Mouse (Mus musculus) liver, postnatal 0 days (tissue): ENCODE measurements around the gene Nxnl1. TPM values are rescaled to one million over a fixed set of nuclear protein-coding genes. Genes with fewer than 3 reads are reported as not detected.

Experiments used
- ATAC-seq: fragments of 200-750 bp; cut with Nextera tagmentation; 2 replicates; pipeline ENCODE4 v1.8.0; 2017; ENCODE audit warnings: mild to moderate bottlenecking, moderate library complexity
- DNase-seq: peaks from one replicate; pipeline ENCODE4 v3.0.0-alpha.2; 2016
- H3K27ac ChIP-seq: fragments of 300-500 bp; sonication (generic); 2 replicates; pipeline ENCODE4 v1.5.1; 2014; ENCODE audit warnings: antibody characterized with exemption, moderate library complexity, mild to moderate bottlenecking, low read depth
- H3K27me3 ChIP-seq: fragments of 300-500 bp; sonication (generic); 2 replicates; pipeline ENCODE4 v1.6.1; 2014; ENCODE audit warnings: low read length, control low read depth, mixed read lengths; ENCODE audit not compliant: insufficient read depth
- H3K36me3 ChIP-seq: fragments of 300-500 bp; sonication (generic); replicated peaks from 2 replicates; pipeline ENCODE4 v1.6.1; 2014; ENCODE audit warnings: mild to moderate bottlenecking, control low read depth, low read length, moderate library complexity, mixed read lengths; ENCODE audit not compliant: insufficient read depth
- H3K4me1 ChIP-seq: fragments of 300-500 bp; sonication (generic); 2 replicates; pipeline ENCODE4 v1.6.1; 2014; ENCODE audit warnings: antibody characterized with exemption, mild to moderate bottlenecking, control low read depth; ENCODE audit not compliant: insufficient read depth
- H3K4me2 ChIP-seq: fragments of 300-500 bp; sonication (generic); 2 replicates; pipeline ENCODE4 v1.6.1; 2014; ENCODE audit warnings: low read depth, mild to moderate bottlenecking, low read length, moderate library complexity, mixed read lengths
- H3K4me3 ChIP-seq: fragments of 300-500 bp; sonication (generic); 2 replicates; pipeline ENCODE4 v1.5.1; 2014; ENCODE audit warnings: low read depth, low read length
- H3K9ac ChIP-seq: fragments of 300-500 bp; sonication (generic); replicated peaks from 2 replicates; pipeline ENCODE4 v1.6.1; 2014; ENCODE audit warnings: mild to moderate bottlenecking, moderate library complexity
- H3K9me3 ChIP-seq: fragments of 300-500 bp; sonication (generic); 2 replicates; pipeline ENCODE4 v1.6.1; 2016; ENCODE audit warnings: mild to moderate bottlenecking, control low read depth, low read length, mixed read lengths
- CTCF ChIP-seq: sonication (generic); IDR thresholded peaks from 2 replicates; pipeline ENCODE4 v1.5.1; 2016; ENCODE audit warnings: antibody characterized with exemption, low read depth
- EP300 ChIP-seq: IDR thresholded peaks from 2 replicates; pipeline ENCODE4 v1.6.1; 2016; ENCODE audit warnings: antibody characterized with exemption, low read depth, mild to moderate bottlenecking
- WGBS: fragments of 180-500 bp; shearing (Covaris S2); extraction: QIAGEN DNeasy Blood & Tissue Kit; methylation state at CpG from one replicate; pipeline ENCODE4 v1.1.7; 2014; ENCODE audit not compliant: insufficient replicate concordance; 5-methylcytosine and 5-hydroxymethylcytosine counted together
- polyA plus RNA-seq: library from polyadenylated mRNA; unstranded; fragments of >200 nt; fragmentation: Nextera tagmentation; extraction: Ambion mirVana; gene quantifications from 2 replicates; pipeline ENCODE4 v1.2.1, GENCODE M21; 2015

Nxnl1 gene
- polyA plus RNA-seq, 1 experiment from 2014 or later, result 0.08 TPM

DNA sequence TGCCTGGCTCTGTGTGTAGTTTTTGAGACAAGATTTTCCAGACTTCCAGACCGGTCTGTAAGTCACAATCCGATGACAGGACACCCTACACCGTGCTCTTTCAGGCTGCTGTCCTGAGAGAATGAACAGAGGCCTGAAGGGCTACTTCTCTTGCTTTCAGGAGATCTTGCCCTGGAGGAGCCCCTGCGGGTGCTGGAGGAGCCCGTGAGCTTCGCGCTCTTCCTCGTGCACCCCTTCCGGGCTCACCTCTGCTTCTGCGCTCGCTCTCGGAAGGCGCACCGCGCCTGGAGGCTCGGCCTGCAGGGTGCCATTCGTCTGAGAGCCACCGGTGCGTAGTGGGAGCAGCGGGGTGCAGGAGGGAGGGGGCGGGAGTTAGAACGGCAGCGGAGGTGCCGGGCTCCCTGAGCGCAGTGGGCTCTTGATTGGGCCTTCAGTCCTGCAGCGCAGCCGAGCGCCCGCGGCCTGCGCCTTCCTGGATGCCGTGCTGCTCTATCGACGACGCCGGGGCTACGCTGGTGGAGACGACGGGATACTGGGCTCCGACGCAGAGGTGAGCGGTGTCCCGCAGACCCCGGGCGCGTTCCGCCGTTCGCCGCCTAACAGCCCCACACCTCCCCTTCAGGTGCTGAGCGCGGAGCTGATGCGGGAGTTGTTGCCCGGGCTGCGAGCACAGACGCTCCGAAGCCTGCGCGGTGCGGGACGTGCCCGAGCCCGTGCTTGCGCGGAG is 35.7 kb upstream of the Nxnl1 start:
- Histone ChIP-seq H3K27me3 (peaks cover 20% of the 10 kb centered on the region), H3K27ac (no peak overlapping the region), H3K4me3 (peak overlapping the region; percentile 20), H3K4me1 (peaks cover 14% of the 10 kb centered on the region), H3K9ac (no peak overlapping the region), H3K4me2 (peak overlapping the region; percentile 52), H3K36me3 (peaks cover 5% of the 10 kb centered on the region; the same call in 1 of the 2 replicates), H3K9me3 (no peaks in the 10 kb centered on the region)
- TF ChIP-seq EP300, result no peak
- TF ChIP-seq CTCF, result no peak
- no peak for DNase-seq
- no peak for ATAC-seq
- WGBS, result 7% methylated on average over 62 of the region's 65 CpGs

DNA sequence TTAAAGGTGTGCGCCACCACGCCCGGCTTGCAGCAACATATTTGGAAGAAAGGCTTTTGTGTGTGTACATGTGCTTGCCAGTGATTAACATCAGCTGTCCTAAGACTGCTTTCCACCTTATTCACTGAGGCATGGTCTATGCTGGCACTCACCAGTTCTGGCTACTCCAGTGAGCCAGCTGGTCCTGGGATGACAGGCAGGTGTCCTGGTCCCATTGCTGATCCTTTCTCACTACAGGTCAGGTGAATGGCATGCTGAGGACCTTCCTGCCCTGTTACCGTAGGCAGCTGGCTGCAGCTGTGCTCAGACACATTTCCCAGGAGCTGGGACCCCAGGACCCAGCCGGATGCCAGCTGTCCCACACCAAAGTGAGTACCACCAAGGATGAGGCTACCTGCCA is 32.4 kb upstream of the Nxnl1 start:
- Histone ChIP-seq H3K27me3 (peaks cover 20% of the 10 kb centered on the region), H3K27ac (no peak overlapping the region), H3K4me2 (no peak overlapping the region), H3K4me3 (no peak overlapping the region), H3K9ac (no peak overlapping the region), H3K36me3 (peaks cover 11% of the 10 kb centered on the region; the same call in 1 of the 2 replicates), H3K9me3 (no peaks in the 10 kb centered on the region), H3K4me1 (peaks cover 28% of the 10 kb centered on the region)
- DNase-seq (no peak), ATAC-seq (no peak)
- 86% methylated on average over 5 of the region's 5 CpGs for WGBS
- TF ChIP-seq EP300 (no peak), CTCF (no peak)

DNA sequence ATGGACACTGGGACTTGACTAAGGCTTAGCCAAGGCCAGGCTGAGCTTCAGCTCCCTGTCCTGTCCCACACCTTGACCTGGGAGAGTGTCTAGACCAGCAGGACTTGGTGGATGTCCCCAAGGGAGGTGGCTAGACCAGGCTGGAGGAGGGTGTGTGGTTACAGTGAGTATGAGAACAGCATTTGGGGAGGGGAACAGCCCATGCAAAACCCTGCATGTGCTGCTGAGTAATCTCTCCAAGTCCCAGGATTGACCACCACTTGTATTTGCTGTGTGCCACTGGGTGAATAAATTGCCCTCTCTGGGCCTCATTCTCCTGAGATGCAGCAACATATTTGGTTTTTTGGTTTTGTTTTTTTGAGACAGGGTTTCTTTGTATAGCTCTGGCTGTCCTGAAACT is 32.0 kb upstream of the Nxnl1 start:
- ATAC-seq (no peak), DNase-seq (no peak)
- TF ChIP-seq CTCF (no peak), EP300 (no peak)
- peaks cover 20% of the 10 kb centered on the region for H3K27me3 ChIP-seq
- H3K4me2 ChIP-seq, result 0 out of 2 replicates have a peak overlapping the region, but pooled peaks have one; percentile 10
- peaks cover 11% of the 10 kb centered on the region; the same call in 1 of the 2 replicates for H3K36me3 ChIP-seq
- H3K4me3 ChIP-seq, result peak overlapping the region; percentile 15; the same call in 1 of the 2 replicates
- peaks cover 32% of the 10 kb centered on the region for H3K4me1 ChIP-seq
- no peak overlapping the region for H3K27ac ChIP-seq
- H3K9ac ChIP-seq, result no peak overlapping the region
- no peaks in the 10 kb centered on the region for H3K9me3 ChIP-seq

DNA sequence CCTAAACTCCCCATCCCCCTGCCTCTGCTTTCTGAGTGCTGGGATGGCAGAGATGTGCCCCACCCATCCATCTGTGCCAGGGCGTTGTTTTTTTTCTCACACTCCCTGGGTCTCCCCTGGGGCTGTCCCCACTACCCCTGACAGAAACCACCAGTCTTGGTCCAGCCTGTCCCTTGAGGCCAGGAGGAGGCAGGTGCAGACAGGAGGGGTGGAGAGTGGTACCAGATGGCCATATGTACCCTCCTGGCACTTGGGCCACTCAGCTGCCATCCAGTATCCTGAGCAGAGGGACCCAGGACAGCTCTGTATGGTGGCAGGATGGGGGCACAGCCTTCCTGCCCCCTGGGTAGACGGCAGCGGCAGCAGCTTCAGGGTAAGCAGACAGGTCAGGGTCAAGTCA is 31.1 kb upstream of the Nxnl1 start, which contains the start of gene Fam129c:
TSS of gene Fam129c (plus strand) at position 198 of the 400 bp plus-strand sequence.
- WGBS, result 73% methylated on average over 3 of the region's 3 CpGs
- DNase-seq, result peak; percentile 56

DNA sequence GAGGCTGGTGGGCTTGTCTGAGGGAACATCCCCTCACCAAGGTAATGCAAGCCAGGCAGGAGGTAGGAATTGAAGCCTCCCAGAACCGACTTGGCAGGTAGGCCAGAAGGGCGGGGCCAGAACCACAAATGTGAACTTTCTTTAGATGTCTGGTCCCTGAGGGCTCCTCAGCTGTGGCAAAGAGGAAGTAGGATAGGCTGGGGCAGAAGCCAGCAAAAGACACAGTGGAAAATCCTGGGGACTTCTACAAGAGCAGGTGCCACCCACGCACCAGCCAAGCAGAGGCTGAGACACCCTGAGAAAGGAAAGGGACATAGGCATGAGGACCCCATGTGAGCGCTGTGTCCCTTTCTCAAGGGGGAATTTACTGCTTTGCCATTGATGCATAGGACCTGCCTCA is 30.4 kb upstream of the Nxnl1 start:
- H3K27ac ChIP-seq, result no peak overlapping the region
- H3K9me3 ChIP-seq, result no peaks in the 10 kb centered on the region
- no peak overlapping the region for H3K9ac ChIP-seq
- no peak overlapping the region for H3K4me2 ChIP-seq
- no peak for TF ChIP-seq EP300
- TF ChIP-seq CTCF, result no peak
- H3K36me3 ChIP-seq, result peaks cover 11% of the 10 kb centered on the region; the same call in 1 of the 2 replicates
- no peak for ATAC-seq
- 57% methylated on average over 4 of the region's 4 CpGs for WGBS
- no peak overlapping the region for H3K4me3 ChIP-seq
- DNase-seq, result peak; percentile 47
- peaks cover 4% of the 10 kb centered on the region for H3K27me3 ChIP-seq
- peaks cover 27% of the 10 kb centered on the region for H3K4me1 ChIP-seq

More for the DNA sequence above, 31.1 kb upstream of the Nxnl1 start, which contains the start of gene Fam129c:
- H3K4me1 ChIP-seq, result peaks cover 33% of the 10 kb centered on the region
- H3K9me3 ChIP-seq, result no peaks in the 10 kb centered on the region
- peak within 1 kb of the TSS; percentile 15; the same call in 1 of the 2 replicates for H3K4me3 ChIP-seq
- TF ChIP-seq CTCF (no peak), EP300 (peak; percentile 26; the same call in 1 of the 2 replicates)
- H3K9ac ChIP-seq, result no peak within 1 kb of the TSS
- peaks cover 11% of the 10 kb centered on the region; the same call in 1 of the 2 replicates for H3K36me3 ChIP-seq
- peak within 1 kb of the TSS; percentile 53 for H3K27ac ChIP-seq
- peak; percentile 22; the same call in 1 of the 2 replicates for ATAC-seq
- peaks cover 11% of the 10 kb centered on the region for H3K27me3 ChIP-seq
- H3K4me2 ChIP-seq, result 0 out of 2 replicates have a peak within 1 kb of the TSS, but pooled peaks have one; percentile 10

DNA sequence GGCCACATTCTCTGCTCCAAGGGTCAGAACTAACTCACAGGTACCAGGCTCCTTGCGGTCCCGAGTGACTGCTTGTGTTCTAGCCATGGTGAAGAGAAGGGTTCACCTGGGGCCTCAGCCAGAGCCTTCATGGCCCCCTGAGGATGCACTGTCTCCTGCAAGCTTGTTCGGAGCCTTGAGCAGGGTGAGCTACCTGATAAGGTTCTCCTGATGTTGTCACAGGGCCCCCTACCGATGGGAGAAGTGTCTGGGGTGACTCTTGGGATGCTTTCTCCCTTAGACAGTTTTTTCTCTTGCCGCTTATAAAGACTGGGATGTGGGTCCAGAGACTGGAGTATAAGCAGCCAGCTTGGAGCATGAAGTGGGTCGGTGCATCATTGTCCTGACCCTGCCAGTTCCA is 30.0 kb upstream of the Nxnl1 start:
- TF ChIP-seq EP300 (no peak), CTCF (no peak)
- Histone ChIP-seq H3K9ac (no peak overlapping the region), H3K9me3 (no peaks in the 10 kb centered on the region), H3K4me2 (0 out of 2 replicates have a peak overlapping the region, but pooled peaks have one; percentile 15), H3K27me3 (peaks cover under 1% of the 10 kb centered on the region), H3K36me3 (peaks cover 11% of the 10 kb centered on the region; the same call in 1 of the 2 replicates), H3K4me3 (no peak overlapping the region), H3K27ac (peak overlapping the region; percentile 53), H3K4me1 (peaks cover 27% of the 10 kb centered on the region)
- no peak for ATAC-seq
- DNase-seq, result no peak
- 52% methylated on average over 6 of the region's 6 CpGs for WGBS
